Mouse (Mus musculus): ENCODE results near the gene Krtap4-1. TPM values are rescaled to one million over a fixed set of nuclear protein-coding genes. Genes with fewer than 3 reads are reported as not detected.
"Not testable (repeated sequence)": the region's sequence is repeated elsewhere in the genome, so short reads cannot be mapped to it uniquely, and the experiment has no call there.

Gene Krtap4-1
- polyA plus RNA-seq, 1 experiment from 2014 or later: not detected

GRCm38 (mm10) chr11:99643635-99644139 lies 15.6 kb upstream of the Krtap4-1 start, which contains the start of gene Krtap4-7:
Gene Krtap4-7 (minus strand): TSS chr11:99644089.
- not testable (repeated sequence) for H3K9ac ChIP-seq (ENCODE audit: low read depth, low read length); H3K4me3 ChIP-seq (ENCODE audit: low read depth, low read length); H3K27me3 ChIP-seq (replicated peaks; ENCODE audit: control insufficient read depth, insufficient read depth, low read length); H3K9me3 ChIP-seq (ENCODE audit: control insufficient read depth, low read length); H3K36me3 ChIP-seq (ENCODE audit: control insufficient read depth, insufficient read depth, low read length); H3K4me1 ChIP-seq (ENCODE audit: control insufficient read depth, insufficient read depth, low read length); ATAC-seq (ENCODE audit: low read depth); H3K27ac ChIP-seq (replicated peaks; ENCODE audit: low read depth, low read length); H3K4me2 ChIP-seq (ENCODE audit: low read depth, low read length); DNase-seq (ENCODE audit: low spot score)
- WGBS: 82% methylated on average over 9 of the region's 9 CpGs

- 20% methylated on average over 1 of the region's 1 CpGs for WGBS
- no peak overlapping the region for H3K27ac ChIP-seq (replicated peaks; ENCODE audit: low read depth, low read length)
- ATAC-seq (ENCODE audit: low read depth): no peak
Observed at GRCm38 (mm10) chr11:99640926-99641325, 12.9 kb upstream of the Krtap4-1 start.

GRCm38 (mm10) chr11:99637086-99637485 lies 9.0 kb upstream of the Krtap4-1 start:
- Histone ChIP-seq H3K27me3 (replicated peaks; ENCODE audit: control insufficient read depth, insufficient read depth, low read length) (no peaks in the 10 kb centered on the region; the same call in 1 of the 2 replicates), H3K27ac (replicated peaks; ENCODE audit: low read depth, low read length) (no peak overlapping the region), H3K9ac (ENCODE audit: low read depth, low read length) (no peak overlapping the region), H3K9me3 (ENCODE audit: control insufficient read depth, low read length) (no peaks in the 10 kb centered on the region), H3K4me3 (ENCODE audit: low read depth, low read length) (no peak overlapping the region), H3K36me3 (ENCODE audit: control insufficient read depth, insufficient read depth, low read length) (no peaks in the 10 kb centered on the region), H3K4me1 (ENCODE audit: control insufficient read depth, insufficient read depth, low read length) (no peaks in the 10 kb centered on the region), H3K4me2 (ENCODE audit: low read depth, low read length) (no peak overlapping the region)
- whole genome bisulfite sequencing: 57% methylated on average over 1 of the region's 1 CpGs
- DNase-seq (ENCODE audit: low spot score): peak; percentile 71
- no peak for ATAC-seq (ENCODE audit: low read depth)

More at GRCm38 (mm10) chr11:99640926-99641325, 12.9 kb upstream of the Krtap4-1 start:
- Histone ChIP-seq H3K4me3 (ENCODE audit: low read depth, low read length) (no peak overlapping the region), H3K9ac (ENCODE audit: low read depth, low read length) (no peak overlapping the region), H3K4me2 (ENCODE audit: low read depth, low read length) (no peak overlapping the region), H3K27me3 (replicated peaks; ENCODE audit: control insufficient read depth, insufficient read depth, low read length) (no peaks in the 10 kb centered on the region), H3K36me3 (ENCODE audit: control insufficient read depth, insufficient read depth, low read length) (no peaks in the 10 kb centered on the region), H3K4me1 (ENCODE audit: control insufficient read depth, insufficient read depth, low read length) (no peaks in the 10 kb centered on the region), H3K9me3 (ENCODE audit: control insufficient read depth, low read length) (no peaks in the 10 kb centered on the region)
- DNase-seq (ENCODE audit: low spot score): peak; percentile 19

- WGBS: 21% methylated on average over 4 of the region's 8 CpGs
- Histone ChIP-seq H3K27me3 (replicated peaks; ENCODE audit: control insufficient read depth, insufficient read depth, low read length) (no peaks in the 10 kb centered on the region; the same call in 1 of the 2 replicates), H3K4me1 (ENCODE audit: control insufficient read depth, insufficient read depth, low read length) (no peaks in the 10 kb centered on the region), H3K36me3 (ENCODE audit: control insufficient read depth, insufficient read depth, low read length) (no peaks in the 10 kb centered on the region), H3K27ac (replicated peaks; ENCODE audit: low read depth, low read length) (no peak within 1 kb of the TSS), H3K4me3 (ENCODE audit: low read depth, low read length) (no peak within 1 kb of the TSS), H3K9ac (ENCODE audit: low read depth, low read length) (no peak within 1 kb of the TSS), H3K9me3 (ENCODE audit: control insufficient read depth, low read length) (no peaks in the 10 kb centered on the region), H3K4me2 (ENCODE audit: low read depth, low read length) (no peak within 1 kb of the TSS)
- ATAC-seq (ENCODE audit: low read depth): no peak
- no peak for DNase-seq (ENCODE audit: low spot score)
Observed at GRCm38 (mm10) chr11:99634653-99635134, 6.7 kb upstream of the Krtap4-1 start, which contains the start of gene Krtap4-2. Gene Krtap4-2 (minus strand): TSS chr11:99635084.

- Histone ChIP-seq H3K9me3 (ENCODE audit: control insufficient read depth, low read length) (no peaks in the 10 kb centered on the region), H3K4me2 (ENCODE audit: low read depth, low read length) (no peak overlapping the region), H3K4me1 (ENCODE audit: control insufficient read depth, insufficient read depth, low read length) (no peaks in the 10 kb centered on the region), H3K36me3 (ENCODE audit: control insufficient read depth, insufficient read depth, low read length) (no peaks in the 10 kb centered on the region), H3K9ac (ENCODE audit: low read depth, low read length) (no peak overlapping the region), H3K27ac (replicated peaks; ENCODE audit: low read depth, low read length) (no peak overlapping the region), H3K27me3 (replicated peaks; ENCODE audit: control insufficient read depth, insufficient read depth, low read length) (no peaks in the 10 kb centered on the region; the same call in 1 of the 2 replicates), H3K4me3 (ENCODE audit: low read depth, low read length) (no peak overlapping the region)
- DNase-seq (ENCODE audit: low spot score) (no peak), ATAC-seq (ENCODE audit: low read depth) (no peak)
- WGBS: 63% methylated on average over 2 of the region's 2 CpGs
Observed at GRCm38 (mm10) chr11:99633293-99633692, 5.3 kb upstream of the Krtap4-1 start.

GRCm38 (mm10) chr11:99630890-99631289 lies 2.9 kb upstream of the Krtap4-1 start:
- H3K4me2 ChIP-seq (ENCODE audit: low read depth, low read length): no peak overlapping the region
- 71% methylated on average over 3 of the region's 3 CpGs for WGBS
- H3K27me3 ChIP-seq (replicated peaks; ENCODE audit: control insufficient read depth, insufficient read depth, low read length): no peaks in the 10 kb centered on the region; the same call in 1 of the 2 replicates
- H3K9ac ChIP-seq (ENCODE audit: low read depth, low read length): no peak overlapping the region
- no peak for ATAC-seq (ENCODE audit: low read depth)
- no peaks in the 10 kb centered on the region for H3K9me3 ChIP-seq (ENCODE audit: control insufficient read depth, low read length)
- DNase-seq (ENCODE audit: low spot score): no peak
- no peaks in the 10 kb centered on the region for H3K36me3 ChIP-seq (ENCODE audit: control insufficient read depth, insufficient read depth, low read length)
- H3K27ac ChIP-seq (replicated peaks; ENCODE audit: low read depth, low read length): no peak overlapping the region
- no peaks in the 10 kb centered on the region for H3K4me1 ChIP-seq (ENCODE audit: control insufficient read depth, insufficient read depth, low read length)
- H3K4me3 ChIP-seq (ENCODE audit: low read depth, low read length): no peak overlapping the region

- no peak for ATAC-seq (ENCODE audit: low read depth)
- Histone ChIP-seq H3K27me3 (replicated peaks; ENCODE audit: control insufficient read depth, insufficient read depth, low read length) (no peaks in the 10 kb centered on the region), H3K27ac (replicated peaks; ENCODE audit: low read depth, low read length) (no peak within 1 kb of the TSS), H3K36me3 (ENCODE audit: control insufficient read depth, insufficient read depth, low read length) (no peaks in the 10 kb centered on the region), H3K9me3 (ENCODE audit: control insufficient read depth, low read length) (no peaks in the 10 kb centered on the region), H3K4me3 (ENCODE audit: low read depth, low read length) (no peak within 1 kb of the TSS), H3K4me2 (ENCODE audit: low read depth, low read length) (no peak within 1 kb of the TSS), H3K9ac (ENCODE audit: low read depth, low read length) (no peak within 1 kb of the TSS), H3K4me1 (ENCODE audit: control insufficient read depth, insufficient read depth, low read length) (no peaks in the 10 kb centered on the region)
- no peak for DNase-seq (ENCODE audit: low spot score)
- 72% methylated on average over 2 of the region's 2 CpGs for WGBS
Observed at GRCm38 (mm10) chr11:99620335-99620734, 7.7 kb downstream of the Krtap4-1 start, which contains the start of gene Gm11562. Gene Gm11562 (minus strand): TSS chr11:99620435.

GRCm38 (mm10) chr11:99614796-99615363 lies 13.2 kb downstream of the Krtap4-1 start, which contains the start of gene Krtap2-4:
Gene Krtap2-4 (minus strand): TSS chr11:99614846.
- DNase-seq (ENCODE audit: low spot score): no peak
- ATAC-seq (ENCODE audit: low read depth): no peak
- H3K27me3 ChIP-seq (replicated peaks; ENCODE audit: control insufficient read depth, insufficient read depth, low read length): no peaks in the 10 kb centered on the region
- 71% methylated on average over 3 of the region's 3 CpGs for WGBS
- no peaks in the 10 kb centered on the region for H3K4me1 ChIP-seq (ENCODE audit: control insufficient read depth, insufficient read depth, low read length)
- H3K27ac ChIP-seq (replicated peaks; ENCODE audit: low read depth, low read length): no peak within 1 kb of the TSS
- H3K4me3 ChIP-seq (ENCODE audit: low read depth, low read length): no peak within 1 kb of the TSS
- H3K9ac ChIP-seq (ENCODE audit: low read depth, low read length): no peak within 1 kb of the TSS
- no peaks in the 10 kb centered on the region for H3K9me3 ChIP-seq (ENCODE audit: control insufficient read depth, low read length)
- no peak within 1 kb of the TSS for H3K4me2 ChIP-seq (ENCODE audit: low read depth, low read length)
- no peaks in the 10 kb centered on the region for H3K36me3 ChIP-seq (ENCODE audit: control insufficient read depth, insufficient read depth, low read length)

- not testable (repeated sequence) for H3K36me3 ChIP-seq (ENCODE audit: control insufficient read depth, insufficient read depth, low read length); H3K27ac ChIP-seq (replicated peaks; ENCODE audit: low read depth, low read length); H3K4me2 ChIP-seq (ENCODE audit: low read depth, low read length); H3K4me3 ChIP-seq (ENCODE audit: low read depth, low read length); H3K4me1 ChIP-seq (ENCODE audit: control insufficient read depth, insufficient read depth, low read length); H3K9me3 ChIP-seq (ENCODE audit: control insufficient read depth, low read length); H3K27me3 ChIP-seq (replicated peaks; ENCODE audit: control insufficient read depth, insufficient read depth, low read length); ATAC-seq (ENCODE audit: low read depth); H3K9ac ChIP-seq (ENCODE audit: low read depth, low read length); DNase-seq (ENCODE audit: low spot score)
- 54% methylated on average over 1 of the region's 2 CpGs for WGBS
Observed at GRCm38 (mm10) chr11:99610089-99610488, 17.9 kb downstream of the Krtap4-1 start, which contains the start of gene Gm11937. Gene Gm11937 (minus strand): TSS chr11:99610189.
